Mouse (Mus musculus) heart, embryonic 12.5 days (tissue): ENCODE data around the gene Prr30. TPM values are rescaled to one million over a fixed set of nuclear protein-coding genes. Genes with fewer than 3 reads are reported as not detected.
"Not testable (repeated sequence)": the region's sequence is repeated elsewhere in the genome, so short reads cannot be mapped to it uniquely, and the experiment has no call there.

ENCODE experiments used
- ATAC-seq: fragments of 200-750 bp; cut with Nextera tagmentation; 2 replicates; pipeline ENCODE4 v1.8.0; 2017; ENCODE audit warnings: moderate TSS enrichment, moderate library complexity; ENCODE audit not compliant: insufficient number of reproducible peaks, low FRiP score
- H3K27ac ChIP-seq: fragments of 300-500 bp; sonication (generic); 2 replicates; pipeline ENCODE4 v1.5.1; 2016; ENCODE audit warnings: mild to moderate bottlenecking, moderate library complexity; ENCODE audit not compliant: poor library complexity, severe bottlenecking
- H3K27me3 ChIP-seq: fragments of 300-500 bp; sonication (generic); replicated peaks from 2 replicates; pipeline ENCODE4 v1.6.1; 2016; ENCODE audit warnings: mild to moderate bottlenecking, moderate library complexity
- H3K36me3 ChIP-seq: fragments of 300-500 bp; sonication (generic); 2 replicates; pipeline ENCODE4 v1.6.1; 2016; ENCODE audit warnings: mild to moderate bottlenecking, moderate library complexity
- H3K4me1 ChIP-seq: fragments of 300-500 bp; sonication (generic); replicated peaks from 2 replicates; pipeline ENCODE4 v1.6.1; 2016; ENCODE audit warnings: mild to moderate bottlenecking
- H3K4me2 ChIP-seq: fragments of 300-500 bp; sonication (generic); 2 replicates; pipeline ENCODE4 v1.6.1; 2016; ENCODE audit warnings: mild to moderate bottlenecking, moderate library complexity
- H3K4me3 ChIP-seq: fragments of 300-500 bp; sonication (generic); 2 replicates; pipeline ENCODE4 v1.5.1; 2016; ENCODE audit warnings: mild to moderate bottlenecking
- H3K9ac ChIP-seq: fragments of 300-500 bp; sonication (generic); 2 replicates; pipeline ENCODE4 v1.6.1; 2016; ENCODE audit warnings: mild to moderate bottlenecking, moderate library complexity
- H3K9me3 ChIP-seq: fragments of 300-500 bp; sonication (generic); replicated peaks from 2 replicates; pipeline ENCODE4 v1.6.1; 2016; ENCODE audit warnings: mild to moderate bottlenecking, moderate library complexity
- WGBS: fragments of 180-500 bp; shearing (Covaris S2); methylation state at CpG from one replicate; pipeline ENCODE4 v1.1.7; 2016; 5-methylcytosine and 5-hydroxymethylcytosine counted together
- polyA plus RNA-seq: library from polyadenylated mRNA; unstranded; fragments of >200 nt; fragmentation: Nextera tagmentation; extraction: Ambion mirVana; gene quantifications from 2 replicates; pipeline ENCODE4 v1.2.1, GENCODE M21; 2016

Prr30 gene
- polyA plus RNA-seq, result not detected in 2 replicates

- no peaks in the 10 kb centered on the region for H3K4me1 ChIP-seq
- no peak for ATAC-seq
- WGBS, result 69% methylated on average over 4 of the region's 4 CpGs
These were observed at the start of gene Prr30 for GRCm38 (mm10) chr14:101200230-101200629. Prr30 (minus strand) TSS chr14:101200330.

GRCm38 (mm10) chr14:101246793-101247192, 46.7 kb upstream of the Prr30 start:
- no peak overlapping the region for H3K4me3 ChIP-seq
- H3K4me1 ChIP-seq, result no peaks in the 10 kb centered on the region
- no peaks in the 10 kb centered on the region for H3K27me3 ChIP-seq
- 66% methylated on average over 3 of the region's 3 CpGs for WGBS
- no peak overlapping the region for H3K4me2 ChIP-seq
- H3K36me3 ChIP-seq, result no peaks in the 10 kb centered on the region
- H3K9me3 ChIP-seq, result 0 out of 2 replicates have a peak, but pooled peaks cover 3% of the 10 kb centered on the region
- H3K27ac ChIP-seq, result no peak overlapping the region
- no peak overlapping the region for H3K9ac ChIP-seq
- no peak for ATAC-seq

More at GRCm38 (mm10) chr14:101200230-101200629, at the start of gene Prr30:
- H3K27me3 ChIP-seq, result no peaks in the 10 kb centered on the region
- no peak within 1 kb of the TSS for H3K27ac ChIP-seq
- no peak within 1 kb of the TSS for H3K4me2 ChIP-seq
- no peaks in the 10 kb centered on the region for H3K9me3 ChIP-seq
- H3K4me3 ChIP-seq, result no peak within 1 kb of the TSS
- H3K36me3 ChIP-seq, result no peaks in the 10 kb centered on the region
- H3K9ac ChIP-seq, result no peak within 1 kb of the TSS

- H3K9me3 ChIP-seq, result peaks cover 7% of the 10 kb centered on the region; the same call in 1 of the 2 replicates
- 39% methylated on average over 7 of the region's 7 CpGs for WGBS
- H3K4me1 ChIP-seq, result no peaks in the 10 kb centered on the region
- no peak overlapping the region for H3K9ac ChIP-seq
- H3K27me3 ChIP-seq, result no peaks in the 10 kb centered on the region
- H3K36me3 ChIP-seq, result no peaks in the 10 kb centered on the region
- H3K4me3 ChIP-seq, result no peak overlapping the region
- no peak for ATAC-seq
- H3K4me2 ChIP-seq, result no peak overlapping the region
- H3K27ac ChIP-seq, result no peak overlapping the region
These were observed 45.6 kb upstream of the Prr30 start for GRCm38 (mm10) chr14:101245706-101246105.

- ATAC-seq, result not testable (repeated sequence)
- WGBS, result 47% methylated on average over 3 of the region's 3 CpGs
These were observed 44.3 kb upstream of the Prr30 start for GRCm38 (mm10) chr14:101244441-101244840.

GRCm38 (mm10) chr14:101237965-101238364, 37.8 kb upstream of the Prr30 start:
- Histone ChIP-seq H3K27me3 (no peaks in the 10 kb centered on the region), H3K27ac (no peak overlapping the region), H3K4me1 (no peaks in the 10 kb centered on the region), H3K9me3 (peaks cover 8% of the 10 kb centered on the region; the same call in 1 of the 2 replicates), H3K4me2 (no peak overlapping the region), H3K9ac (no peak overlapping the region), H3K4me3 (no peak overlapping the region), H3K36me3 (no peaks in the 10 kb centered on the region)
- WGBS, result 86% methylated on average over 1 of the region's 1 CpGs
- no peak for ATAC-seq

More at GRCm38 (mm10) chr14:101244441-101244840, 44.3 kb upstream of the Prr30 start:
- not testable (repeated sequence) for H3K9me3 ChIP-seq, H3K4me3 ChIP-seq, H3K4me1 ChIP-seq, H3K36me3 ChIP-seq, H3K27ac ChIP-seq, H3K4me2 ChIP-seq, H3K27me3 ChIP-seq, H3K9ac ChIP-seq

- Histone ChIP-seq H3K4me3 (no peak overlapping the region), H3K36me3 (no peaks in the 10 kb centered on the region), H3K27ac (no peak overlapping the region), H3K9ac (no peak overlapping the region), H3K4me2 (no peak overlapping the region), H3K9me3 (no peaks in the 10 kb centered on the region), H3K27me3 (no peaks in the 10 kb centered on the region), H3K4me1 (no peaks in the 10 kb centered on the region)
- 64% methylated on average over 4 of the region's 4 CpGs for WGBS
- ATAC-seq, result no peak
These were observed 28.9 kb upstream of the Prr30 start for GRCm38 (mm10) chr14:101229068-101229467.

- Histone ChIP-seq H3K9me3 (no peaks in the 10 kb centered on the region), H3K36me3 (no peaks in the 10 kb centered on the region), H3K4me3 (no peak overlapping the region), H3K4me2 (no peak overlapping the region), H3K9ac (no peak overlapping the region), H3K4me1 (no peaks in the 10 kb centered on the region), H3K27ac (no peak overlapping the region), H3K27me3 (no peaks in the 10 kb centered on the region)
- no peak for ATAC-seq
- 81% methylated on average over 8 of the region's 8 CpGs for WGBS
These were observed 22.2 kb upstream of the Prr30 start for GRCm38 (mm10) chr14:101222319-101222718.

GRCm38 (mm10) chr14:101172258-101172657, 27.9 kb downstream of the Prr30 start:
- no peaks in the 10 kb centered on the region for H3K9me3 ChIP-seq
- WGBS, result 67% methylated on average over 4 of the region's 4 CpGs
- no peaks in the 10 kb centered on the region for H3K27me3 ChIP-seq
- no peak overlapping the region for H3K4me2 ChIP-seq
- H3K4me1 ChIP-seq, result no peaks in the 10 kb centered on the region
- no peaks in the 10 kb centered on the region for H3K36me3 ChIP-seq
- no peak overlapping the region for H3K4me3 ChIP-seq
- H3K27ac ChIP-seq, result no peak overlapping the region
- no peak overlapping the region for H3K9ac ChIP-seq
- no peak for ATAC-seq
